Mouse (Mus musculus) heart, embryonic 12.5 days (tissue): ENCODE data around the gene Ptgr2. TPM values are rescaled to one million over a fixed set of nuclear protein-coding genes. Genes with fewer than 3 reads are reported as not detected.
"Not testable (repeated sequence)": the region's sequence is repeated elsewhere in the genome, so short reads cannot be mapped to it uniquely, and the experiment has no call there.

Source experiments
- ATAC-seq: fragments of 200-750 bp; cut with Nextera tagmentation; 2 replicates; pipeline ENCODE4 v1.8.0; 2017; ENCODE audit warnings: moderate TSS enrichment, moderate library complexity; ENCODE audit not compliant: insufficient number of reproducible peaks, low FRiP score
- H3K27ac ChIP-seq: fragments of 300-500 bp; sonication (generic); 2 replicates; pipeline ENCODE4 v1.5.1; 2016; ENCODE audit warnings: mild to moderate bottlenecking, moderate library complexity; ENCODE audit not compliant: poor library complexity, severe bottlenecking
- H3K27me3 ChIP-seq: fragments of 300-500 bp; sonication (generic); replicated peaks from 2 replicates; pipeline ENCODE4 v1.6.1; 2016; ENCODE audit warnings: mild to moderate bottlenecking, moderate library complexity
- H3K36me3 ChIP-seq: fragments of 300-500 bp; sonication (generic); 2 replicates; pipeline ENCODE4 v1.6.1; 2016; ENCODE audit warnings: mild to moderate bottlenecking, moderate library complexity
- H3K4me1 ChIP-seq: fragments of 300-500 bp; sonication (generic); replicated peaks from 2 replicates; pipeline ENCODE4 v1.6.1; 2016; ENCODE audit warnings: mild to moderate bottlenecking
- H3K4me2 ChIP-seq: fragments of 300-500 bp; sonication (generic); 2 replicates; pipeline ENCODE4 v1.6.1; 2016; ENCODE audit warnings: mild to moderate bottlenecking, moderate library complexity
- H3K4me3 ChIP-seq: fragments of 300-500 bp; sonication (generic); 2 replicates; pipeline ENCODE4 v1.5.1; 2016; ENCODE audit warnings: mild to moderate bottlenecking
- H3K9ac ChIP-seq: fragments of 300-500 bp; sonication (generic); 2 replicates; pipeline ENCODE4 v1.6.1; 2016; ENCODE audit warnings: mild to moderate bottlenecking, moderate library complexity
- H3K9me3 ChIP-seq: fragments of 300-500 bp; sonication (generic); replicated peaks from 2 replicates; pipeline ENCODE4 v1.6.1; 2016; ENCODE audit warnings: mild to moderate bottlenecking, moderate library complexity
- WGBS: fragments of 180-500 bp; shearing (Covaris S2); methylation state at CpG from one replicate; pipeline ENCODE4 v1.1.7; 2016; 5-methylcytosine and 5-hydroxymethylcytosine counted together
- polyA plus RNA-seq: library from polyadenylated mRNA; unstranded; fragments of >200 nt; fragmentation: Nextera tagmentation; extraction: Ambion mirVana; gene quantifications from 2 replicates; pipeline ENCODE4 v1.2.1, GENCODE M21; 2016

Gene Ptgr2
- 75.8 and 77.5 TPM in 2 replicates for polyA plus RNA-seq

- Histone ChIP-seq H3K27me3 (no peaks in the 10 kb centered on the region), H3K4me2 (peak within 1 kb of the TSS; percentile 71), H3K36me3 (peaks cover 7% of the 10 kb centered on the region; the same call in 1 of the 2 replicates), H3K9ac (peak within 1 kb of the TSS; percentile 74), H3K4me3 (peak within 1 kb of the TSS; percentile 59), H3K27ac (peak within 1 kb of the TSS; percentile 71), H3K4me1 (peaks cover 13% of the 10 kb centered on the region; the same call in 1 of the 2 replicates), H3K9me3 (no peaks in the 10 kb centered on the region)
- peak; percentile 98 for ATAC-seq
- WGBS = under 1% methylated on average over 39 of the region's 39 CpGs
Observed at GRCm38 (mm10) chr12:84284885-84285592, at the start of gene Ptgr2. Gene Ptgr2 (plus strand): TSS chr12:84285232.

GRCm38 (mm10) chr12:84235577-84235976, 49.5 kb upstream of the Ptgr2 start:
- Histone ChIP-seq H3K4me3 (no peak overlapping the region), H3K9me3 (no peaks in the 10 kb centered on the region), H3K36me3 (no peaks in the 10 kb centered on the region), H3K4me2 (no peak overlapping the region), H3K27ac (no peak overlapping the region), H3K9ac (no peak overlapping the region), H3K27me3 (no peaks in the 10 kb centered on the region), H3K4me1 (no peaks in the 10 kb centered on the region; the same call in 1 of the 2 replicates)
- no peak for ATAC-seq
- WGBS = 84% methylated on average over 6 of the region's 6 CpGs

- ATAC-seq = no peak
- 82% methylated on average over 10 of the region's 10 CpGs for WGBS
Observed at GRCm38 (mm10) chr12:84235981-84236752, 48.9 kb upstream of the Ptgr2 start.

GRCm38 (mm10) chr12:84237036-84237435, 48.0 kb upstream of the Ptgr2 start:
- H3K4me1 ChIP-seq, ATAC-seq, H3K36me3 ChIP-seq, H3K9ac ChIP-seq, H3K4me2 ChIP-seq, H3K9me3 ChIP-seq, H3K27ac ChIP-seq, H3K27me3 ChIP-seq, H3K4me3 ChIP-seq: not testable (repeated sequence)
- 85% methylated on average over 5 of the region's 5 CpGs for WGBS

More at GRCm38 (mm10) chr12:84235981-84236752, 48.9 kb upstream of the Ptgr2 start:
- H3K4me2 ChIP-seq = no peak overlapping the region
- H3K36me3 ChIP-seq = no peaks in the 10 kb centered on the region
- H3K4me3 ChIP-seq = no peak overlapping the region
- H3K9me3 ChIP-seq = no peaks in the 10 kb centered on the region
- H3K27ac ChIP-seq = no peak overlapping the region
- no peaks in the 10 kb centered on the region for H3K27me3 ChIP-seq
- H3K4me1 ChIP-seq = no peaks in the 10 kb centered on the region; the same call in 1 of the 2 replicates
- no peak overlapping the region for H3K9ac ChIP-seq

- Histone ChIP-seq H3K9me3 (no peaks in the 10 kb centered on the region), H3K27me3 (no peaks in the 10 kb centered on the region), H3K4me1 (no peaks in the 10 kb centered on the region; the same call in 1 of the 2 replicates), H3K9ac (no peak overlapping the region), H3K27ac (no peak overlapping the region), H3K4me2 (no peak overlapping the region), H3K36me3 (no peaks in the 10 kb centered on the region), H3K4me3 (no peak overlapping the region)
- ATAC-seq = no peak
- 67% methylated on average over 7 of the region's 7 CpGs for WGBS
Observed at GRCm38 (mm10) chr12:84243076-84243770, 41.8 kb upstream of the Ptgr2 start.

GRCm38 (mm10) chr12:84245683-84246082, 39.3 kb upstream of the Ptgr2 start:
- Histone ChIP-seq H3K4me2 (no peak overlapping the region), H3K9ac (no peak overlapping the region), H3K9me3 (no peaks in the 10 kb centered on the region), H3K4me1 (no peaks in the 10 kb centered on the region), H3K4me3 (no peak overlapping the region), H3K27me3 (no peaks in the 10 kb centered on the region), H3K27ac (no peak overlapping the region), H3K36me3 (no peaks in the 10 kb centered on the region)
- no peak for ATAC-seq
- 60% methylated on average over 5 of the region's 5 CpGs for WGBS

GRCm38 (mm10) chr12:84249217-84249616, 35.8 kb upstream of the Ptgr2 start:
- Histone ChIP-seq H3K9me3 (no peaks in the 10 kb centered on the region), H3K9ac (no peak overlapping the region), H3K4me3 (no peak overlapping the region), H3K4me1 (no peaks in the 10 kb centered on the region), H3K36me3 (no peaks in the 10 kb centered on the region), H3K27ac (no peak overlapping the region), H3K27me3 (no peaks in the 10 kb centered on the region), H3K4me2 (no peak overlapping the region)
- 7% methylated on average over 3 of the region's 3 CpGs for WGBS
- ATAC-seq = no peak

- Histone ChIP-seq H3K4me1 (no peaks in the 10 kb centered on the region), H3K4me3 (no peak overlapping the region), H3K4me2 (no peak overlapping the region), H3K27me3 (no peaks in the 10 kb centered on the region), H3K9me3 (no peaks in the 10 kb centered on the region), H3K36me3 (no peaks in the 10 kb centered on the region), H3K9ac (no peak overlapping the region), H3K27ac (no peak overlapping the region)
- no peak for ATAC-seq
- WGBS = 86% methylated on average over 5 of the region's 5 CpGs
Observed at GRCm38 (mm10) chr12:84252811-84253210, 32.2 kb upstream of the Ptgr2 start.

- H3K4me3 ChIP-seq = no peak overlapping the region
- no peaks in the 10 kb centered on the region for H3K27me3 ChIP-seq
- 74% methylated on average over 5 of the region's 5 CpGs for WGBS
- no peak overlapping the region for H3K4me2 ChIP-seq
- H3K27ac ChIP-seq = no peak overlapping the region
- no peaks in the 10 kb centered on the region for H3K4me1 ChIP-seq
- no peak for ATAC-seq
- H3K9ac ChIP-seq = no peak overlapping the region
- H3K9me3 ChIP-seq = no peaks in the 10 kb centered on the region
- H3K36me3 ChIP-seq = no peaks in the 10 kb centered on the region
Observed at GRCm38 (mm10) chr12:84254886-84255285, 30.1 kb upstream of the Ptgr2 start.

- Histone ChIP-seq H3K9ac (no peak overlapping the region), H3K4me3 (no peak overlapping the region), H3K4me2 (no peak overlapping the region), H3K27ac (no peak overlapping the region), H3K9me3 (no peaks in the 10 kb centered on the region), H3K36me3 (no peaks in the 10 kb centered on the region), H3K4me1 (no peaks in the 10 kb centered on the region), H3K27me3 (no peaks in the 10 kb centered on the region)
- 78% methylated on average over 7 of the region's 7 CpGs for WGBS
- ATAC-seq = no peak
Observed at GRCm38 (mm10) chr12:84260363-84260762, 24.7 kb upstream of the Ptgr2 start.

- no peak for ATAC-seq
- no peaks in the 10 kb centered on the region for H3K9me3 ChIP-seq
- WGBS = 65% methylated on average over 2 of the region's 2 CpGs
- no peak overlapping the region for H3K4me3 ChIP-seq
- H3K9ac ChIP-seq = no peak overlapping the region
- H3K27me3 ChIP-seq = no peaks in the 10 kb centered on the region
- H3K4me2 ChIP-seq = no peak overlapping the region
- H3K27ac ChIP-seq = no peak overlapping the region
- no peaks in the 10 kb centered on the region for H3K36me3 ChIP-seq
- no peaks in the 10 kb centered on the region for H3K4me1 ChIP-seq
Observed at GRCm38 (mm10) chr12:84267264-84267663, 17.8 kb upstream of the Ptgr2 start.
